Mouse (Mus musculus) lung, embryonic 14.5 days (tissue): ENCODE data around the gene Lhfp. TPM values are rescaled to one million over a fixed set of nuclear protein-coding genes. Genes with fewer than 3 reads are reported as not detected.

Source experiments
- ATAC-seq: fragments of 200-750 bp; cut with Nextera tagmentation; 2 replicates; pipeline ENCODE4 v1.8.0; 2017; ENCODE audit warnings: mild to moderate bottlenecking, moderate TSS enrichment, moderate library complexity; ENCODE audit not compliant: insufficient read depth
- DNase-seq: peaks from one replicate; pipeline ENCODE4 v3.0.0-alpha.2; 2015
- H3K27ac ChIP-seq: fragments of 300-500 bp; sonication (generic); 2 replicates; pipeline ENCODE4 v1.5.1; 2014; ENCODE audit warnings: low read depth, mild to moderate bottlenecking, moderate library complexity
- H3K27me3 ChIP-seq: fragments of 300-500 bp; sonication (generic); 2 replicates; pipeline ENCODE4 v1.6.1; 2014; ENCODE audit warnings: low read length, control low read depth; ENCODE audit not compliant: insufficient read depth
- H3K36me3 ChIP-seq: fragments of 300-500 bp; sonication (generic); 2 replicates; pipeline ENCODE4 v1.6.1; 2014; ENCODE audit warnings: control low read depth; ENCODE audit not compliant: insufficient read depth
- H3K4me1 ChIP-seq: fragments of 300-500 bp; sonication (generic); 2 replicates; pipeline ENCODE4 v1.6.1; 2014; ENCODE audit warnings: antibody characterized with exemption, control low read depth; ENCODE audit not compliant: insufficient read depth
- H3K4me2 ChIP-seq: fragments of 300-500 bp; sonication (generic); 2 replicates; pipeline ENCODE4 v1.6.1; 2014; ENCODE audit warnings: mild to moderate bottlenecking
- H3K4me3 ChIP-seq: fragments of 300-500 bp; sonication (generic); 2 replicates; pipeline ENCODE4 v1.5.1; 2014; ENCODE audit warnings: low read depth, low read length
- H3K9ac ChIP-seq: fragments of 300-500 bp; sonication (generic); 2 replicates; pipeline ENCODE4 v1.6.1; 2014
- H3K9me3 ChIP-seq: fragments of 300-500 bp; sonication (generic); 2 replicates; pipeline ENCODE4 v1.6.1; 2016; ENCODE audit warnings: low read depth, low read length, control low read depth
- CTCF ChIP-seq: IDR thresholded peaks from 2 replicates; pipeline ENCODE4 v1.5.1; 2016; ENCODE audit warnings: antibody characterized with exemption, low read depth
- WGBS: fragments of 180-500 bp; shearing (Covaris S2); extraction: QIAGEN DNeasy Blood & Tissue Kit; methylation state at CpG from one replicate; pipeline ENCODE4 v1.1.7; 2014; 5-methylcytosine and 5-hydroxymethylcytosine counted together
- polyA plus RNA-seq: library from polyadenylated mRNA; unstranded; fragments of >200 nt; fragmentation: Nextera tagmentation; extraction: Ambion mirVana; gene quantifications from 2 replicates; pipeline ENCODE4 v1.2.1, GENCODE M21; 2014

Lhfp gene
- polyA plus RNA-seq, 1 experiment from 2014 or later = 63.8 TPM

DNA sequence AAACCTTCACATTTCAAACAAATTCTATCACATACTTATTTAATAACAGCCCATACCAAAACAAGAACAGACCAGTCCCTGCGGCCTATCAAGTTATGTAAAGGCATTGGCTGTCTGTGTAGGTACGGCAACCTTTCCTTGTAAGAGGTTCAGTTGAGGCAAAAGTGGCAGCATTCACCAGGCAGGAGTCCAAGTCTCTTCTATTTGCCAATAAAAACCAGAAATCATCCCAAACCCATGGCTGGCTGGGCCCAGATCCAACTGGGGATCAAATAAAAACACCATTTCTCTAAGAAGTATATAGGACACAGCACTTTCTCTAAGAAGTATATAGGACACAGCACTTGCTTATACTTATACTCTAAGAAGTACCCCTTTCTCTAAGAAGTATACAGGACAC, 171.3 kb downstream of the Lhfp start:
- WGBS = 72% methylated on average over 2 of the region's 2 CpGs
- DNase-seq = no peak
- no peak for TF ChIP-seq CTCF
- no peak for ATAC-seq
- Histone ChIP-seq H3K4me2 (no peak overlapping the region), H3K4me3 (no peak overlapping the region), H3K27ac (no peak overlapping the region), H3K9me3 (no peaks in the 10 kb centered on the region), H3K4me1 (peaks cover 2% of the 10 kb centered on the region; the same call in 1 of the 2 replicates), H3K9ac (no peak overlapping the region), H3K36me3 (no peaks in the 10 kb centered on the region), H3K27me3 (no peaks in the 10 kb centered on the region)

DNA sequence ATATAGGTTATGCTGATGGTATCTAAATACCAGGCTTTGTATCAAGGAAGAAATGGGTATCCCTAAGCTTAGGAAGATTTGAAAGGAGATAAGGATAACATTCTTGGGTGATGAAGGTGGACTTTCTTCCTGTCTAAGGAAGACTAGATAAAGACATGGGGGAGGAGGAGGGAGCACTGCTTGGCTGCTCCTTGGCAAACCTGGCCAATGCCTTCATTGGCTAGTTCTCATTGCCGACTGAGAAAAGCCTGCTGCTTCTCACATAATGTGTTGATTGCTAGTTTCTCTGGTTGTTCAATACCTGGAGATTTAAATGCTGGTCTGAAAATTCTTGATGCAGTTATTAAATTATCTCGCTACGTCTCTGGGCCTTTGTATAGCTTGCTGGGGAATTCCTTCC, 172.0 kb downstream of the Lhfp start:
- 88% methylated on average over 3 of the region's 3 CpGs for whole genome bisulfite sequencing
- no peak overlapping the region for H3K9ac ChIP-seq

DNA sequence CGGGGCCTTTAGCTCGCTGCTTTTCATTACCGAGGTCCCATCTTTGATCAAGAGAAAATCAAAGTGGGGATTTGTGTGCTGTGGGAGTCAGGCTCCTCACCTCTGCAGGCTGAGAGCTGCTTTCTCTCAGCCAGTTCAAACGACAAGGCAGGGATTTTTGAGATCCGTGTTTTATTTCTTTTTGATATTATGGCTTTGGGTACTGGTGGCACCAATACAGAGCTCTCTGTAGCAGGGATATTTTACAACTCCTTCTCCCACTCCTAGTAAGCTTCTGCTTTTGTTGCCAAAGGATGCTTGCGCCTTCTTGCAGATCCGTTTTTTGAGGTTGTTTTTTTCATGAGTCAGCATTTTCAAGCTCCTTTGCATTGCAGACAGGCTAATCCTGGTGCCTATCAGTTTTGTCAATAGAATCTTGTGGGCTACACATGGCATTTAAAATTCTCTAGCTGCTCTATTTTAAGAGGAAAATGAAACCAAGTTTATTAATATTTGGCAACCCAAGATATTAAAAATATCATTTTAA, 172.5 kb downstream of the Lhfp start:
- ATAC-seq = no peak
- H3K4me3 ChIP-seq = no peak overlapping the region
- DNase-seq = no peak
- WGBS = 68% methylated on average over 7 of the region's 7 CpGs
- H3K27ac ChIP-seq = no peak overlapping the region
- TF ChIP-seq CTCF = no peak
- no peaks in the 10 kb centered on the region for H3K36me3 ChIP-seq
- no peaks in the 10 kb centered on the region for H3K27me3 ChIP-seq
- H3K9ac ChIP-seq = no peak overlapping the region
- no peak overlapping the region for H3K4me2 ChIP-seq
- H3K9me3 ChIP-seq = no peaks in the 10 kb centered on the region
- peaks cover 2% of the 10 kb centered on the region; the same call in 1 of the 2 replicates for H3K4me1 ChIP-seq

More for the DNA sequence above, 172.0 kb downstream of the Lhfp start:
- no peak overlapping the region for H3K4me3 ChIP-seq
- H3K27ac ChIP-seq = no peak overlapping the region
- peaks cover 2% of the 10 kb centered on the region; the same call in 1 of the 2 replicates for H3K4me1 ChIP-seq
- TF ChIP-seq CTCF = no peak
- DNase-seq (no peak), ATAC-seq (no peak)
- H3K27me3 ChIP-seq = no peaks in the 10 kb centered on the region
- H3K9me3 ChIP-seq = no peaks in the 10 kb centered on the region
- H3K36me3 ChIP-seq = no peaks in the 10 kb centered on the region
- no peak overlapping the region for H3K4me2 ChIP-seq

DNA sequence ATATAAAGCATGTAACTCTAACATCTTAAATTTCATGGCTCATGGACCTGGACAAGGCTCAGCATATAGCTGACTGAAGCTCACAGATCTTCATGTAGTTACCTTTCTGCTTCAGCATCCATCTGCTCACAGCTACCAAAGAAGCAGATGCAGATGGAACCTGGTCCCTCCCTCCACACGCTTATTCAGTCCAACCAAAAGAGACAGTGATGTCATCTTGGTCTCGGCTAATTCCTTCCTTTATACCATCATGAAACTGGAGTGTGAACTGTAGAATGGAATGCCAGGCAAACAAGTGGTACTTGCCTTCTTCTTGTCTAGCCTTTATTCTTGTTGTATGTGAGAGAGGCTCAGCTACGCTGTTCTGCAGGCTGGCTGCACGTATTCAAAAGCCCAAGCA, 173.1 kb downstream of the Lhfp start:
- WGBS = 80% methylated on average over 4 of the region's 4 CpGs
- TF ChIP-seq CTCF = no peak
- Histone ChIP-seq H3K9ac (no peak overlapping the region), H3K4me3 (no peak overlapping the region), H3K4me2 (no peak overlapping the region), H3K27me3 (no peaks in the 10 kb centered on the region), H3K36me3 (no peaks in the 10 kb centered on the region), H3K9me3 (no peaks in the 10 kb centered on the region), H3K27ac (no peak overlapping the region), H3K4me1 (peaks cover 2% of the 10 kb centered on the region; the same call in 1 of the 2 replicates)
- ATAC-seq = no peak
- no peak for DNase-seq

DNA sequence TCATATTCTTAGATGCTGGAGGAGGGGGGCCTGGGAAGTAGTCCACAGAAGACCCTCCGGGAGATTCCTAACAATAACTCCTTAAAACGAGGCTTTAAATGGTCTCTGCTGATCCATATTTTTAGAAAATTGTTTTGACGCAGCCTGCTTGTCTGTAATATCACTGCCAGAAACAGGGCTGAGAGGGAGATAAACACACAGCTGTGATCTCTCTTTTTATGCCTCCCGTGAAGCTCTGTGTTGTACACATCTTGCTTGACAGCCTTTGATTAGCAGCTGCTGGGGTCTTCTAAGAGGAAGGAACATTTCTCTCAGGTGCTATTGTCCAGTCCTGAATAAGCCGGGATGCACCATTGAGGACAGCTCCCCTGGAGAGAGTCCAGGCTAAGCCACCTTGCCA, 176.4 kb downstream of the Lhfp start:
- no peak for ATAC-seq
- Histone ChIP-seq H3K27ac (no peak overlapping the region), H3K9me3 (no peaks in the 10 kb centered on the region), H3K4me1 (peaks cover 13% of the 10 kb centered on the region; the same call in 1 of the 2 replicates), H3K4me3 (no peak overlapping the region), H3K27me3 (no peaks in the 10 kb centered on the region), H3K9ac (no peak overlapping the region), H3K4me2 (no peak overlapping the region), H3K36me3 (no peaks in the 10 kb centered on the region)
- TF ChIP-seq CTCF = no peak
- WGBS = 38% methylated on average over 5 of the region's 5 CpGs
- no peak for DNase-seq

DNA sequence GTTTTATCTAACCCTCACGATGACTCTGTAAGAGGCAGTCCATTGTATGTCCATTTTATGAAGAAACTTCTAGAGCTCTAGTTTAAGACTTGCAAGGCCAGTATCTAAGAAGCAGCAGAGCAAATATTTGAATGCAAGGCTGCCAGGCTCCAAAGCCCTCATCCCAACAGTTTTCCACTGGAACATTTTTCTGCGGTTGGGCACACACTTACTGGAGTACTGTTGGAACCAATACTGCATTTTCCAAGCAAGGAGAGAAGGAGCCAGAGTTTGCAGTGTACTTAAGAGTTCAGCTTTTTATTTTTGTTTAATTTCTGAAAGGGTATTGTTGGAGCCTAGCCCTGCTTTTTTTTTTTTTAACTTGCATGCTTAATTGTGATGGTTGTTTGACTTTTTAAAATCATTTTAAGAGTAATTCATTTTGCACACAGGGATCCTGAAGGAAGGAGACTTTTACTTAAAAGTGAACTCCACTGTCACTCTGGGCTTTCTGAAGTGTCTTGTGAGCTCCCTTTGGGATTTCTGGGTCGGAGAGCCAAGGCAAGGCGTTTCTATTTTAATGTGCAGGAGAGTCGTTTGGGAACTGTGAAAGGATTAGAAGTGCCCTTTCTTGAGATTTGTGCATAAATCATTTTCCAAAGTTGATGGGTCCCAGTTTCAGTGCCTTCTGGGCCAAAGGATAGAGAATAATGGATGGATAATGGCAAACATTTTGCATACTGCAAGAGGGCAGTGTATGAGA, 180.4 kb downstream of the Lhfp start:
- Histone ChIP-seq H3K4me2 (no peak overlapping the region), H3K27ac (peak overlapping the region; percentile 39; the same call in 1 of the 2 replicates), H3K4me3 (no peak overlapping the region), H3K36me3 (no peaks in the 10 kb centered on the region), H3K27me3 (no peaks in the 10 kb centered on the region), H3K4me1 (peaks cover 21% of the 10 kb centered on the region; the same call in 1 of the 2 replicates), H3K9ac (no peak overlapping the region), H3K9me3 (no peaks in the 10 kb centered on the region)
- ATAC-seq (no peak), DNase-seq (peak; percentile 63)
- no peak for TF ChIP-seq CTCF
- 29% methylated on average over 5 of the region's 5 CpGs for WGBS

DNA sequence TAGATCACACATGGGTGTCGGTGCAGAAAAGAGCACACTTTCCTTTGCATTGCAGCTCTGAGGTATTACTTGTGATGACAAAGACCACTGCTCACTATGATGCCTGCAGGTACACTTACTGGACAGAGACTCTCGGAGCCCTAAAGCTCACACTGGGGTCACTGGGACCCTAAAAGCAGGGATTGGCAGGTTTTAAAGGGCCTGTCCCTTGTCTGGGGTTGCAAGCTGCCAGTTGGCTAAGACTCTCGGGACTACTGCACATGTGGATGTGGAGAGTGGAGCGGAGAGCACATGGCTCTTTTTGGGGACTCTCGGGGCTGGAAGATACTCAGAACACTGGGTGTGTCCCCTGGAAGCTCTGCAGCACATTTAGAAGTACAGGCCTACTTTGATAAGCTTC, 182.8 kb downstream of the Lhfp start:
- no peaks in the 10 kb centered on the region for H3K9me3 ChIP-seq
- TF ChIP-seq CTCF = no peak
- no peak overlapping the region for H3K4me3 ChIP-seq
- ATAC-seq (no peak), DNase-seq (no peak)
- no peaks in the 10 kb centered on the region for H3K36me3 ChIP-seq
- WGBS = 83% methylated on average over 5 of the region's 5 CpGs
- no peak overlapping the region for H3K27ac ChIP-seq
- H3K4me1 ChIP-seq = peaks cover 21% of the 10 kb centered on the region; the same call in 1 of the 2 replicates
- H3K9ac ChIP-seq = no peak overlapping the region
- no peaks in the 10 kb centered on the region for H3K27me3 ChIP-seq
- no peak overlapping the region for H3K4me2 ChIP-seq
